In genomic region chr11:115893071-115893470, GRCm38 (mm10) we compare ENCODE assay signal across 18 mouse cellular contexts. TPM values are rescaled to one million over a fixed set of nuclear protein-coding genes. Genes with fewer than 3 reads are reported as not detected.
"Had no signal": no experiment of that assay in that cellular context is flagged by ENCODE, and none has a peak within 500 bp of the region (broad histone marks: within the 10 kb centered on the region; RNA-seq: fewer than 3 reads in every experiment).

No protein-coding gene starts in this region.

- DNase-seq: lung, adult 18-20 months; lung, embryonic 14.5 days; lung, postnatal 10 days; lung, postnatal 4 days; midbrain, embryonic 14.5 days; retina, postnatal 1 day; right cerebral cortex, adult 18-20 months; right cerebral cortex, postnatal 25 days; right cerebral cortex, postnatal 4 days; spleen, adult 18-20 months; thymus, adult 18-20 months; thymus, postnatal 14 days; thymus, postnatal 36 days had no signal

- H3K4me1 ChIP-seq: midbrain, embryonic 12.5 days had no signal

- H3K4me3 ChIP-seq: midbrain, embryonic 10.5 days; midbrain, embryonic 12.5 days; myocyte had no signal

- H3K27ac ChIP-seq: midbrain, embryonic 10.5 days; midbrain, embryonic 12.5 days had no signal

- H3K9me3 ChIP-seq: midbrain, embryonic 10.5 days; midbrain, embryonic 12.5 days had no signal

- H3K27me3 ChIP-seq: midbrain, embryonic 12.5 days had no signal

- ATAC-seq: midbrain, embryonic 16.5 days had no signal

- H3K9ac ChIP-seq: lung, embryonic 14.5 days; midbrain, embryonic 12.5 days had no signal

- H3K4me2 ChIP-seq: lung, embryonic 14.5 days; midbrain, embryonic 12.5 days had no signal

RNA-seq across cellular contexts. Expression of gene Smim6, which starts 18.7 kb away (rescaled TPM):
- polyA plus RNA-seq: neural tube, embryonic 11.5 days had no signal

RNA-seq across cellular contexts. Expression of gene Myo15b, which starts 34.9 kb away (rescaled TPM):
- polyA plus RNA-seq: midbrain, embryonic 14.5 days; midbrain, embryonic 16.5 days had no signal
